16 mouse cellular contexts compared by ENCODE assay signal in genomic region chr4:33845611-33846395, GRCm38 (mm10).
DNase-seq lines count a peak whose midpoint lies in the region; ATAC-seq and TF ChIP-seq lines count a peak whose summit lies in the region.
"Had no signal": no experiment of that assay in that cellular context is flagged by ENCODE, and none has a peak within 500 bp of the region (broad histone marks: within the 10 kb centered on the region; RNA-seq: fewer than 3 reads in every experiment).

No protein-coding gene starts in this region.

- WGBS in intestine, embryonic 14.5 days: 39% methylated on average over 9 of the region's 9 CpGs
- WGBS in intestine, postnatal 0 days: 43% methylated on average over 9 of the region's 9 CpGs
- WGBS in hindbrain, embryonic 16.5 days: 32% methylated on average over 9 of the region's 9 CpGs
- WGBS in midbrain, postnatal 0 days: 28% methylated on average over 9 of the region's 9 CpGs

- no peak overlapping the region for H3K9ac ChIP-seq in intestine, embryonic 14.5 days (ENCODE audit: low read length)
- no peak overlapping the region for H3K9ac ChIP-seq in intestine, postnatal 0 days (ENCODE audit: low read depth, low read length)
- no peak overlapping the region for H3K9ac ChIP-seq in hindbrain, embryonic 16.5 days (ENCODE audit: low read depth, low read length)
- no peak overlapping the region for H3K9ac ChIP-seq in midbrain, postnatal 0 days (replicated peaks; ENCODE audit: low read length, poor library complexity, severe bottlenecking)
- H3K9ac ChIP-seq: embryonic facial prominence, embryonic 15.5 days; heart, embryonic 12.5 days; liver, embryonic 13.5 days had no signal

- no peaks in the 10 kb centered on the region for H3K9me3 ChIP-seq in intestine, embryonic 14.5 days (ENCODE audit: control insufficient read depth, low read length)
- no peaks in the 10 kb centered on the region for H3K9me3 ChIP-seq in intestine, postnatal 0 days (ENCODE audit: control insufficient read depth)
- H3K9me3 ChIP-seq in hindbrain, embryonic 16.5 days (ENCODE audit: control insufficient read depth, low read length): no peaks in the 10 kb centered on the region
- no peaks in the 10 kb centered on the region for H3K9me3 ChIP-seq in midbrain, postnatal 0 days (ENCODE audit: low read length)
- H3K9me3 ChIP-seq: embryonic facial prominence, embryonic 15.5 days; heart, embryonic 12.5 days; liver, embryonic 13.5 days had no signal

- no peak overlapping the region for H3K27ac ChIP-seq in intestine, embryonic 14.5 days (ENCODE audit: low read depth)
- H3K27ac ChIP-seq in intestine, postnatal 0 days (ENCODE audit: low read depth, low read length): no peak overlapping the region
- H3K27ac ChIP-seq in hindbrain, embryonic 16.5 days (ENCODE audit: low read depth, low read length): no peak overlapping the region
- no peak overlapping the region for H3K27ac ChIP-seq in midbrain, postnatal 0 days (ENCODE audit: low read depth, low read length)
- H3K27ac ChIP-seq: embryonic facial prominence, embryonic 15.5 days; kidney, postnatal 0 days; liver, embryonic 13.5 days had no signal

- peak; percentile 12 for DNase-seq in intestine, embryonic 14.5 days (ENCODE audit: low spot score)
- peak; percentile 25 for DNase-seq in embryo, embryonic 9.5 days (ENCODE audit: extremely low spot score)
- peak; percentile 5 for DNase-seq in midbrain, postnatal 0 days (ENCODE audit: low spot score)
- DNase-seq in cerebellum, adult 11-12 months: no peak
- no peak for DNase-seq in heart, adult 18-20 months
- DNase-seq: cerebellum, adult 9-10 months; gastrocnemius, postnatal 36 days; liver, embryonic 13.5 days; thymus, adult 2 months had no signal

- no peaks in the 10 kb centered on the region for H3K27me3 ChIP-seq in intestine, embryonic 14.5 days (replicated peaks; ENCODE audit: control insufficient read depth, insufficient read depth, low read length)
- no peaks in the 10 kb centered on the region for H3K27me3 ChIP-seq in intestine, postnatal 0 days (replicated peaks; ENCODE audit: control insufficient read depth, insufficient read depth, low read length)
- no peaks in the 10 kb centered on the region for H3K27me3 ChIP-seq in hindbrain, embryonic 16.5 days (replicated peaks; ENCODE audit: control insufficient read depth, insufficient read depth, low read length)
- H3K27me3 ChIP-seq in midbrain, postnatal 0 days (ENCODE audit: insufficient read depth, low read length): no peaks in the 10 kb centered on the region
- H3K27me3 ChIP-seq: embryonic facial prominence, embryonic 15.5 days; heart, embryonic 12.5 days; liver, embryonic 13.5 days had no signal

- H3K4me1 ChIP-seq in intestine, embryonic 14.5 days (replicated peaks; ENCODE audit: control insufficient read depth, insufficient read depth, low read length): no peaks in the 10 kb centered on the region
- no peaks in the 10 kb centered on the region for H3K4me1 ChIP-seq in intestine, postnatal 0 days (replicated peaks; ENCODE audit: control insufficient read depth, insufficient read depth, low read length)
- H3K4me1 ChIP-seq in hindbrain, embryonic 16.5 days (ENCODE audit: control insufficient read depth, insufficient read depth, low read depth, low read length): peaks cover 2% of the 10 kb centered on the region; the same call in 1 of the 2 replicates
- 0 out of 2 replicates have a peak, but pooled peaks cover 3% of the 10 kb centered on the region for H3K4me1 ChIP-seq in midbrain, postnatal 0 days (ENCODE audit: insufficient read depth, low read length)
- H3K4me1 ChIP-seq: embryonic facial prominence, embryonic 15.5 days; heart, embryonic 12.5 days; liver, embryonic 13.5 days had no signal

- TF ChIP-seq CTCF in intestine, postnatal 0 days (IDR thresholded peaks at IDR 0.05; ENCODE audit: low read depth): no peak
- no peak for TF ChIP-seq CTCF in midbrain, postnatal 0 days (IDR thresholded peaks at IDR 0.05)

- H3K36me3 ChIP-seq in intestine, embryonic 14.5 days (ENCODE audit: control insufficient read depth, insufficient read depth, low read length): no peaks in the 10 kb centered on the region
- no peaks in the 10 kb centered on the region for H3K36me3 ChIP-seq in intestine, postnatal 0 days (ENCODE audit: control insufficient read depth, insufficient read depth)
- H3K36me3 ChIP-seq in hindbrain, embryonic 16.5 days (ENCODE audit: control insufficient read depth, insufficient read depth, low read length): no peaks in the 10 kb centered on the region
- no peaks in the 10 kb centered on the region for H3K36me3 ChIP-seq in midbrain, postnatal 0 days (ENCODE audit: insufficient read depth, low read length)
- H3K36me3 ChIP-seq: embryonic facial prominence, embryonic 15.5 days; heart, embryonic 12.5 days; liver, embryonic 13.5 days had no signal

- no peak overlapping the region for H3K4me3 ChIP-seq in intestine, embryonic 14.5 days (ENCODE audit: low read depth, low read length)
- H3K4me3 ChIP-seq in intestine, postnatal 0 days (ENCODE audit: low read depth, low read length): no peak overlapping the region
- H3K4me3 ChIP-seq in hindbrain, embryonic 16.5 days (ENCODE audit: low read length): no peak overlapping the region
- no peak overlapping the region for H3K4me3 ChIP-seq in midbrain, postnatal 0 days (ENCODE audit: low read depth, low read length)
- H3K4me3 ChIP-seq: embryonic facial prominence, embryonic 15.5 days; heart, embryonic 12.5 days; liver, embryonic 13.5 days had no signal

- H3K4me2 ChIP-seq in intestine, embryonic 14.5 days (ENCODE audit: low read length): no peak overlapping the region
- H3K4me2 ChIP-seq in intestine, postnatal 0 days (replicated peaks; ENCODE audit: low read depth): no peak overlapping the region
- no peak overlapping the region for H3K4me2 ChIP-seq in hindbrain, embryonic 16.5 days (ENCODE audit: low read length)
- H3K4me2 ChIP-seq in midbrain, postnatal 0 days (ENCODE audit: low read depth, low read length, poor library complexity, severe bottlenecking): no peak overlapping the region
- H3K4me2 ChIP-seq: embryonic facial prominence, embryonic 15.5 days; heart, embryonic 12.5 days; liver, embryonic 13.5 days had no signal

- no peak for ATAC-seq in intestine, embryonic 14.5 days (replicated peaks; ENCODE audit: low FRiP score, low TSS enrichment, low read depth)
- ATAC-seq in intestine, postnatal 0 days: no peak
- 0 out of 2 replicates have a peak, but pooled peaks have one; percentile 16 for ATAC-seq in hindbrain, embryonic 16.5 days
- no peak for ATAC-seq in midbrain, postnatal 0 days (ENCODE audit: low FRiP score)
- no peak for ATAC-seq in inflammation-experienced regulatory T-cells, adult 6 months
- ATAC-seq: lung, postnatal 0 days had no signal

Comparison
In these comparisons a context has a peak if more than half of its experiments do, and no peak if none do; other contexts are left out.
1. DNase-seq: peak in intestine, embryonic 14.5 days (single experiment), embryo, embryonic 9.5 days (single experiment) and midbrain, postnatal 0 days (single experiment); none in cerebellum, adult 11-12 months (single experiment) and heart, adult 18-20 months (0 of 2).